Mouse (Mus musculus) ES-E14 (cell line): ENCODE measurements around the gene Syn2. TPM values are rescaled to one million over a fixed set of nuclear protein-coding genes. Genes with fewer than 3 reads are reported as not detected.

Experiments used
- DNase-seq: peaks from one replicate; pipeline ENCODE4 v3.0.0-alpha.2; 2013; ENCODE audit warnings: low read depth, low spot score
- H3K27ac ChIP-seq: 2 replicates; pipeline ENCODE4 v1.5.1; 2012; ENCODE audit warnings: low read depth, mild to moderate bottlenecking, low read length, moderate library complexity, mixed read lengths; ENCODE audit not compliant: poor library complexity, insufficient read depth, severe bottlenecking
- H3K36me3 ChIP-seq: 2 replicates; pipeline ENCODE4 v1.6.1; 2012; ENCODE audit warnings: mild to moderate bottlenecking, low read length, moderate library complexity, mixed read lengths; ENCODE audit not compliant: control insufficient read depth, poor library complexity, insufficient read depth, severe bottlenecking
- H3K4me1 ChIP-seq, 2 experiments: fragments of 150-350 bp in 1 of 2; sonication (generic) in 1 of 2; 2 replicates each; pipeline ENCODE4 v1.6.1; 2012; ENCODE audit warnings: low read length in 2 of 2, mild to moderate bottlenecking in 1 of 2, mixed read lengths in 1 of 2; ENCODE audit not compliant: control insufficient read depth in 2 of 2, insufficient read depth in 2 of 2, poor library complexity in 1 of 2
- H3K4me3 ChIP-seq, 2 experiments: fragments of 150-350 bp in 1 of 2; sonication (generic) in 1 of 2; 2 replicates each; pipeline ENCODE4 v1.5.1; 2012; ENCODE audit warnings: low read length in 2 of 2, low read depth in 1 of 2, mild to moderate bottlenecking in 1 of 2, mixed read lengths in 1 of 2; ENCODE audit not compliant: insufficient read depth in 1 of 2, poor library complexity in 1 of 2, severe bottlenecking in 1 of 2
- H3K9ac ChIP-seq: 2 replicates; pipeline ENCODE4 v1.6.1; 2012; ENCODE audit warnings: low read depth, mild to moderate bottlenecking, low read length, mixed read lengths; ENCODE audit not compliant: poor library complexity, insufficient read depth, severe bottlenecking
- H3K9me3 ChIP-seq: fragments of 150-350 bp; sonication (generic); 2 replicates; pipeline ENCODE4 v1.6.1; 2012; ENCODE audit warnings: low read depth, mild to moderate bottlenecking, low read length; ENCODE audit not compliant: control insufficient read depth, insufficient read depth
- CHD2 ChIP-seq: IDR thresholded peaks from 2 replicates; pipeline ENCODE4 v1.6.1; 2014; ENCODE audit warnings: mild to moderate bottlenecking, low read depth, low read length, inconsistent platforms
- HCFC1 ChIP-seq: IDR thresholded peaks from 2 replicates; pipeline ENCODE4 v1.6.1; 2012; ENCODE audit warnings: low read length, inconsistent platforms, borderline replicate concordance; ENCODE audit not compliant: insufficient read depth
- MAFK ChIP-seq: IDR thresholded peaks from 2 replicates; pipeline ENCODE4 v1.6.1; 2014; ENCODE audit warnings: mild to moderate bottlenecking, low read depth, low read length, inconsistent platforms; ENCODE audit not compliant: insufficient read depth
- ZC3H11A ChIP-seq: IDR thresholded peaks from 2 replicates; pipeline ENCODE4 v1.6.1; 2012; ENCODE audit warnings: low read depth, mild to moderate bottlenecking, inconsistent platforms, low read length, borderline replicate concordance
- ZNF384 ChIP-seq: IDR thresholded peaks from 2 replicates; pipeline ENCODE4 v1.6.1; 2012; ENCODE audit warnings: low read depth, low read length, inconsistent platforms
- in situ Hi-C, 2 experiments: fragments of 600-800 bp; cut with MboI; formaldehyde crosslinking; loops; one replicate each; pipeline ENCODE4 v1.15.1; 2025; ENCODE audit warnings: low sequenced_read_pairs in 2 of 2, inconsistent platforms in 1 of 2; ENCODE audit not compliant: unreplicated experiment in 2 of 2
- total RNA-seq: library from RNA; depleted of rRNA; stranded (reverse); fragments of 300-350 nt; gene quantifications from 2 replicates; pipeline ENCODE4 v1.2.3, GENCODE M21; 2012

Syn2 gene
- total RNA-seq, 1 experiment = 0.04 TPM

- no peak for DNase-seq
- no peaks in the 10 kb centered on the region for H3K36me3 ChIP-seq
- no peaks in the 10 kb centered on the region for H3K9me3 ChIP-seq
- no peak overlapping the region for H3K4me3 ChIP-seq
- H3K4me1 ChIP-seq = no peaks in the 10 kb centered on the region
- H3K9ac ChIP-seq = no peak overlapping the region
- H3K27ac ChIP-seq = no peak overlapping the region
- in situ Hi-C loops = no loop called here
- TF ChIP-seq MAFK (0 out of 2 replicates have a peak, but pooled peaks have one; percentile 17), ZNF384 (no peak), CHD2 (no peak)
Measured at GRCm38 (mm10) chr6:115313235-115313738, 178.6 kb downstream of the Syn2 start.

- in situ Hi-C loops = no loop called here
- no peak for TF ChIP-seq CHD2
- no peak for TF ChIP-seq ZC3H11A
- Histone ChIP-seq H3K27ac (no peak overlapping the region), H3K9ac (no peak overlapping the region), H3K4me1 (no peaks in the 10 kb centered on the region), H3K36me3 (no peaks in the 10 kb centered on the region), H3K9me3 (no peaks in the 10 kb centered on the region), H3K4me3 (no peak overlapping the region)
- DNase-seq = no peak
Measured at GRCm38 (mm10) chr6:115313910-115314309, 179.2 kb downstream of the Syn2 start.

GRCm38 (mm10) chr6:115315770-115316169, 181.1 kb downstream of the Syn2 start:
- no peak overlapping the region for H3K27ac ChIP-seq
- no peaks in the 10 kb centered on the region for H3K36me3 ChIP-seq
- no peaks in the 10 kb centered on the region for H3K4me1 ChIP-seq
- TF ChIP-seq MAFK (no peak), ZC3H11A (no peak), HCFC1 (no peak), ZNF384 (no peak), CHD2 (no peak)
- no peak overlapping the region for H3K4me3 ChIP-seq
- no peaks in the 10 kb centered on the region for H3K9me3 ChIP-seq
- no peak overlapping the region for H3K9ac ChIP-seq
- in situ Hi-C loops = no loop called here
- DNase-seq = no peak

GRCm38 (mm10) chr6:115316811-115317221, 182.1 kb downstream of the Syn2 start:
- TF ChIP-seq ZC3H11A (no peak), CHD2 (no peak), ZNF384 (no peak), MAFK (no peak)
- DNase-seq = no peak
- Histone ChIP-seq H3K36me3 (no peaks in the 10 kb centered on the region), H3K27ac (no peak overlapping the region), H3K4me3 (no peak overlapping the region), H3K9ac (no peak overlapping the region), H3K4me1 (no peaks in the 10 kb centered on the region), H3K9me3 (no peaks in the 10 kb centered on the region)
- in situ Hi-C loops = no loop called here

GRCm38 (mm10) chr6:115318811-115319210, 184.1 kb downstream of the Syn2 start:
- H3K4me1 ChIP-seq = no peaks in the 10 kb centered on the region
- H3K9ac ChIP-seq = no peak overlapping the region
- no peak for DNase-seq
- H3K27ac ChIP-seq = no peak overlapping the region
- no peak for TF ChIP-seq ZNF384
- TF ChIP-seq HCFC1 = no peak
- in situ Hi-C loops = no loop called here
- H3K9me3 ChIP-seq = no peaks in the 10 kb centered on the region
- H3K36me3 ChIP-seq = no peaks in the 10 kb centered on the region
- no peak overlapping the region for H3K4me3 ChIP-seq
